Mouse (Mus musculus): ENCODE results near the gene Acot8.

Acot8 gene

GRCm38 (mm10) chr2:164761971-164762370 is 42.7 kb downstream of the Acot8 start:
- Histone ChIP-seq H3K27me3 (ENCODE audit: control insufficient read depth, insufficient read depth, low read length, poor library complexity, severe bottlenecking) (no peaks in the 10 kb centered on the region), H3K36me3 (ENCODE audit: control insufficient read depth, insufficient read depth, low read length, poor library complexity, severe bottlenecking) (peaks cover 10% of the 10 kb centered on the region)
- DNase-seq (ENCODE audit: low read depth, low spot score): no peak

GRCm38 (mm10) chr2:164761502-164761901 is 43.2 kb downstream of the Acot8 start:
- Histone ChIP-seq H3K27me3 (ENCODE audit: control insufficient read depth, insufficient read depth, low read length, poor library complexity, severe bottlenecking) (no peaks in the 10 kb centered on the region), H3K36me3 (ENCODE audit: control insufficient read depth, insufficient read depth, low read length, poor library complexity, severe bottlenecking) (peaks cover 13% of the 10 kb centered on the region)
- DNase-seq (ENCODE audit: low read depth, low spot score): no peak

GRCm38 (mm10) chr2:164760059-164760833 is 44.4 kb downstream of the Acot8 start:
- H3K36me3 ChIP-seq (ENCODE audit: control insufficient read depth, insufficient read depth, low read length, poor library complexity, severe bottlenecking): peaks cover 11% of the 10 kb centered on the region
- DNase-seq (ENCODE audit: low read depth, low spot score): no peak
- H3K27me3 ChIP-seq (ENCODE audit: control insufficient read depth, insufficient read depth, low read length, poor library complexity, severe bottlenecking): no peaks in the 10 kb centered on the region

GRCm38 (mm10) chr2:164758692-164759091 is 46.0 kb downstream of the Acot8 start:
- Histone ChIP-seq H3K27me3 (ENCODE audit: control insufficient read depth, insufficient read depth, low read length, poor library complexity, severe bottlenecking) (no peaks in the 10 kb centered on the region), H3K36me3 (ENCODE audit: control insufficient read depth, insufficient read depth, low read length, poor library complexity, severe bottlenecking) (peaks cover 9% of the 10 kb centered on the region)
- no peak for DNase-seq (ENCODE audit: low read depth, low spot score)

GRCm38 (mm10) chr2:164757841-164758240 is 46.8 kb downstream of the Acot8 start:
- H3K27me3 ChIP-seq (ENCODE audit: control insufficient read depth, insufficient read depth, low read length, poor library complexity, severe bottlenecking): no peaks in the 10 kb centered on the region
- peaks cover 9% of the 10 kb centered on the region for H3K36me3 ChIP-seq (ENCODE audit: control insufficient read depth, insufficient read depth, low read length, poor library complexity, severe bottlenecking)
- no peak for DNase-seq (ENCODE audit: low read depth, low spot score)

GRCm38 (mm10) chr2:164754800-164755199 is 49.9 kb downstream of the Acot8 start:
- Histone ChIP-seq H3K27me3 (ENCODE audit: control insufficient read depth, insufficient read depth, low read length, poor library complexity, severe bottlenecking) (no peaks in the 10 kb centered on the region), H3K36me3 (ENCODE audit: control insufficient read depth, insufficient read depth, low read length, poor library complexity, severe bottlenecking) (peaks cover 20% of the 10 kb centered on the region)
- no peak for DNase-seq (ENCODE audit: low read depth, low spot score)

- no peak for DNase-seq (ENCODE audit: low read depth, low spot score)
- H3K27me3 ChIP-seq (ENCODE audit: control insufficient read depth, insufficient read depth, low read length, poor library complexity, severe bottlenecking): no peaks in the 10 kb centered on the region
- peaks cover 19% of the 10 kb centered on the region for H3K36me3 ChIP-seq (ENCODE audit: control insufficient read depth, insufficient read depth, low read length, poor library complexity, severe bottlenecking)
Measured at GRCm38 (mm10) chr2:164754105-164754504, 50.6 kb downstream of the Acot8 start.

- DNase-seq (ENCODE audit: low read depth, low spot score): no peak
- Histone ChIP-seq H3K27me3 (ENCODE audit: control insufficient read depth, insufficient read depth, low read length, poor library complexity, severe bottlenecking) (no peaks in the 10 kb centered on the region), H3K36me3 (ENCODE audit: control insufficient read depth, insufficient read depth, low read length, poor library complexity, severe bottlenecking) (peaks cover 20% of the 10 kb centered on the region)
Measured at GRCm38 (mm10) chr2:164752454-164752853, 52.2 kb downstream of the Acot8 start.

GRCm38 (mm10) chr2:164748991-164749390 is 55.7 kb downstream of the Acot8 start:
- no peak for DNase-seq (ENCODE audit: low read depth, low spot score)
- peaks cover 16% of the 10 kb centered on the region for H3K36me3 ChIP-seq (ENCODE audit: control insufficient read depth, insufficient read depth, low read length, poor library complexity, severe bottlenecking)
- H3K27me3 ChIP-seq (ENCODE audit: control insufficient read depth, insufficient read depth, low read length, poor library complexity, severe bottlenecking): no peaks in the 10 kb centered on the region

- peaks cover 16% of the 10 kb centered on the region for H3K36me3 ChIP-seq (ENCODE audit: control insufficient read depth, insufficient read depth, low read length, poor library complexity, severe bottlenecking)
Measured at GRCm38 (mm10) chr2:164748191-164748590, 56.5 kb downstream of the Acot8 start.

GRCm38 (mm10) chr2:164746693-164747092 is 58.0 kb downstream of the Acot8 start:
- DNase-seq (ENCODE audit: low read depth, low spot score): peak; percentile 16
- Histone ChIP-seq H3K36me3 (ENCODE audit: control insufficient read depth, insufficient read depth, low read length, poor library complexity, severe bottlenecking) (peaks cover 7% of the 10 kb centered on the region; the same call in 1 of the 2 replicates), H3K27me3 (ENCODE audit: control insufficient read depth, insufficient read depth, low read length, poor library complexity, severe bottlenecking) (no peaks in the 10 kb centered on the region)

More at GRCm38 (mm10) chr2:164748191-164748590, 56.5 kb downstream of the Acot8 start:
- no peaks in the 10 kb centered on the region for H3K27me3 ChIP-seq (ENCODE audit: control insufficient read depth, insufficient read depth, low read length, poor library complexity, severe bottlenecking)
- no peak for DNase-seq (ENCODE audit: low read depth, low spot score)

- Histone ChIP-seq H3K27me3 (ENCODE audit: control insufficient read depth, insufficient read depth, low read length, poor library complexity, severe bottlenecking) (no peaks in the 10 kb centered on the region), H3K36me3 (ENCODE audit: control insufficient read depth, insufficient read depth, low read length, poor library complexity, severe bottlenecking) (peaks cover 5% of the 10 kb centered on the region; the same call in 1 of the 2 replicates)
- DNase-seq (ENCODE audit: low read depth, low spot score): peak; percentile 97
Measured at GRCm38 (mm10) chr2:164745843-164746479, 58.7 kb downstream of the Acot8 start, which contains the start of the genes Wfdc3 and Dnttip1. Gene Wfdc3 (minus strand): TSS chr2:164745931. Gene Dnttip1 (plus strand): TSS chr2:164745983.

GRCm38 (mm10) chr2:164744987-164745386 is 59.7 kb downstream of the Acot8 start:
- Histone ChIP-seq H3K36me3 (ENCODE audit: control insufficient read depth, insufficient read depth, low read length, poor library complexity, severe bottlenecking) (peaks cover 3% of the 10 kb centered on the region; the same call in 1 of the 2 replicates), H3K27me3 (ENCODE audit: control insufficient read depth, insufficient read depth, low read length, poor library complexity, severe bottlenecking) (no peaks in the 10 kb centered on the region)
- DNase-seq (ENCODE audit: low read depth, low spot score): no peak
